Mouse (Mus musculus): ENCODE measurements around the gene Wdr76. TPM values are rescaled to one million over a fixed set of nuclear protein-coding genes. Genes with fewer than 3 reads are reported as not detected.
A peak's percentile ranks its signal among the peaks of the same experiment; 100 is the strongest.

Gene Wdr76
- polyA plus RNA-seq, 1 experiment from 2014 or later: 5.6 TPM

DNA sequence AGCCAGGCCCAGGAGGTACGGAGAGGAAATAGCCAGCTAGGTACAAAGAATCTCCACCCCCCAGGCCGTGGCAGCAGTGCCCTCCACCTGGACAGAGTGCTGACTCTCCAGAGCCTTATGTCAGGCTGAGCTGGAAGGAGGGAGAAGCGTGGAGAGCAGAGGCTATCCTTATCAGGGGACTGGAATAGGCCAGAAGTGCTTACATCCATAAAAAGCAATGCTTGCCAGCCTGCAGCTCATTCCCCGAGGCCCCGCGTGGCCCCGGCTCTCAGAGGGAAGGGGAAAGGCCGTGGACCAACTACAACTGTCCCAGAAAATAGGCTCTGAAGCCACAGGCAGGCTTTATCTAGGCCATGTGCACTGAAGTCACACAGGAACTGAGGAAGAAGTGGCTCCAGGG, 44.7 kb downstream of the Wdr76 start:
- Histone ChIP-seq H3K27me3 (replicated peaks; ENCODE audit: control insufficient read depth, insufficient read depth, low read length) (no peaks in the 10 kb centered on the region), H3K4me1 (ENCODE audit: control insufficient read depth, insufficient read depth, low read length) (no peaks in the 10 kb centered on the region), H3K9ac (ENCODE audit: low read length) (no peak overlapping the region), H3K9me3 (replicated peaks; ENCODE audit: control insufficient read depth, low read length) (no peaks in the 10 kb centered on the region), H3K4me3 (ENCODE audit: low read depth, low read length) (no peak overlapping the region), H3K4me2 (ENCODE audit: low read length) (no peak overlapping the region), H3K36me3 (ENCODE audit: control insufficient read depth, insufficient read depth, low read length) (peaks cover 63% of the 10 kb centered on the region), H3K27ac (ENCODE audit: low read depth, low read length) (no peak overlapping the region)
- WGBS: 84% methylated on average over 8 of the region's 8 CpGs
- DNase-seq (ENCODE audit: low spot score) (no peak), ATAC-seq (no peak)

DNA sequence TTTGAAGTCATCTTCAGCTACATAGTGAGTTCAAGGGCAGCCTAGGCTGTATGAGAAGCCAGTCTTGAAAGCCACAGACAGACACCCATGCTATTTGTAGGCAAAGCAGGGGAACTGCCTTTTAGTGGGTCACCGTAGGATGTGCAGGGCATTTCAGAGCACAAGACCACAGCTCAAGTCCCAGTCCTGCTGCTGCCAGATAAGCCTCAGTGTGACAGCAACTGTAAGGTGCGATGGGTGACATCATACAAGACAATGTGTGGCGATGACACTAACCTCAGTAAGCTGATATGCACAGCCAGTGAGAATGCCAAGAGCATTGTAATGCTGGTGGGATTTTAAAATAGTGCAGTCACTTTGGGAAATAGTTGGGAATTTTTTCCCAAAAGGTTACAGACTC, 56.6 kb downstream of the Wdr76 start:
- Histone ChIP-seq H3K27ac (ENCODE audit: low read depth, low read length) (no peak overlapping the region), H3K9me3 (replicated peaks; ENCODE audit: control insufficient read depth, low read length) (no peaks in the 10 kb centered on the region), H3K36me3 (ENCODE audit: control insufficient read depth, insufficient read depth, low read length) (peaks cover 49% of the 10 kb centered on the region), H3K27me3 (replicated peaks; ENCODE audit: control insufficient read depth, insufficient read depth, low read length) (no peaks in the 10 kb centered on the region), H3K4me1 (ENCODE audit: control insufficient read depth, insufficient read depth, low read length) (no peaks in the 10 kb centered on the region), H3K9ac (ENCODE audit: low read length) (no peak overlapping the region), H3K4me3 (ENCODE audit: low read depth, low read length) (no peak overlapping the region), H3K4me2 (ENCODE audit: low read length) (no peak overlapping the region)
- ATAC-seq (no peak), DNase-seq (ENCODE audit: low spot score) (no peak)
- 93% methylated on average over 3 of the region's 3 CpGs for WGBS

GRCm38 (mm10) chr2:121565911-121566310, 59.4 kb downstream of the Wdr76 start:
- no peaks in the 10 kb centered on the region for H3K27me3 ChIP-seq (replicated peaks; ENCODE audit: control insufficient read depth, insufficient read depth, low read length)
- no peak overlapping the region for H3K4me2 ChIP-seq (ENCODE audit: low read length)
- ATAC-seq (no peak), DNase-seq (ENCODE audit: low spot score) (no peak)
- H3K4me3 ChIP-seq (ENCODE audit: low read depth, low read length): no peak overlapping the region
- H3K36me3 ChIP-seq (ENCODE audit: control insufficient read depth, insufficient read depth, low read length): peaks cover 47% of the 10 kb centered on the region; the same call in 1 of the 2 replicates
- H3K4me1 ChIP-seq (ENCODE audit: control insufficient read depth, insufficient read depth, low read length): no peaks in the 10 kb centered on the region
- H3K9me3 ChIP-seq (replicated peaks; ENCODE audit: control insufficient read depth, low read length): no peaks in the 10 kb centered on the region
- H3K27ac ChIP-seq (ENCODE audit: low read depth, low read length): no peak overlapping the region
- H3K9ac ChIP-seq (ENCODE audit: low read length): no peak overlapping the region
- WGBS: 40% methylated on average over 5 of the region's 5 CpGs

- H3K9ac ChIP-seq (ENCODE audit: low read length): no peak overlapping the region
- 94% methylated on average over 3 of the region's 3 CpGs for WGBS
- no peak overlapping the region for H3K4me3 ChIP-seq (ENCODE audit: low read depth, low read length)
- H3K4me1 ChIP-seq (ENCODE audit: control insufficient read depth, insufficient read depth, low read length): no peaks in the 10 kb centered on the region
- no peak for ATAC-seq
- H3K9me3 ChIP-seq (replicated peaks; ENCODE audit: control insufficient read depth, low read length): no peaks in the 10 kb centered on the region
- H3K36me3 ChIP-seq (ENCODE audit: control insufficient read depth, insufficient read depth, low read length): peaks cover 42% of the 10 kb centered on the region
- no peaks in the 10 kb centered on the region for H3K27me3 ChIP-seq (replicated peaks; ENCODE audit: control insufficient read depth, insufficient read depth, low read length)
- no peak overlapping the region for H3K27ac ChIP-seq (ENCODE audit: low read depth, low read length)
- H3K4me2 ChIP-seq (ENCODE audit: low read length): no peak overlapping the region
- DNase-seq (ENCODE audit: low spot score): no peak
Observed at GRCm38 (mm10) chr2:121570049-121570448, 63.5 kb downstream of the Wdr76 start.

GRCm38 (mm10) chr2:121570999-121571655, 64.6 kb downstream of the Wdr76 start:
- H3K9me3 ChIP-seq (replicated peaks; ENCODE audit: control insufficient read depth, low read length): no peaks in the 10 kb centered on the region
- H3K27ac ChIP-seq (ENCODE audit: low read depth, low read length): no peak overlapping the region
- no peak for DNase-seq (ENCODE audit: low spot score)
- H3K4me2 ChIP-seq (ENCODE audit: low read length): no peak overlapping the region
- no peak overlapping the region for H3K4me3 ChIP-seq (ENCODE audit: low read depth, low read length)
- 89% methylated on average over 8 of the region's 8 CpGs for WGBS
- 0 out of 2 replicates have a peak, but pooled peaks have one; percentile 13 for ATAC-seq
- no peaks in the 10 kb centered on the region for H3K27me3 ChIP-seq (replicated peaks; ENCODE audit: control insufficient read depth, insufficient read depth, low read length)
- peaks cover 47% of the 10 kb centered on the region for H3K36me3 ChIP-seq (ENCODE audit: control insufficient read depth, insufficient read depth, low read length)
- H3K9ac ChIP-seq (ENCODE audit: low read length): no peak overlapping the region
- H3K4me1 ChIP-seq (ENCODE audit: control insufficient read depth, insufficient read depth, low read length): no peaks in the 10 kb centered on the region

DNA sequence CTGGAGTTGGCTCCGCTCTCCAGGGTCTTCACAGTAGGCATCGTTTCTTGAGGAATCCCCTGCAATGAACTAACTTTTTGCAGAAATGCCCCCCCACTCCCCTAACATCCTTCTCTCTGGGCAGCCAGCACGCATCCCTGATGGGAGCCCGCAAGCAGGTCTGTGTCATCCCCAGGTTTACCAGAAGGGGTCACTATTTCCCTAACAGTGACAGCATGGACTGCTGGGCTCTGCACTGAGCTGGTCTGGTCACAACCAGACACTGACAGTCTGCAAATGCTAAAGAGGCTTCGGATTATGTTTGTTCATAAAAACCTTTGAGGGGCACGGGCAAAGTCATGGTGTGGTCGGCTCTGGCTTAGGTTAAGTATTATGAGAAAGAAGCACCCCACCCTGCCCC, 65.3 kb downstream of the Wdr76 start:
- H3K4me2 ChIP-seq (ENCODE audit: low read length): no peak overlapping the region
- H3K4me1 ChIP-seq (ENCODE audit: control insufficient read depth, insufficient read depth, low read length): no peaks in the 10 kb centered on the region
- H3K27me3 ChIP-seq (replicated peaks; ENCODE audit: control insufficient read depth, insufficient read depth, low read length): no peaks in the 10 kb centered on the region
- peaks cover 47% of the 10 kb centered on the region for H3K36me3 ChIP-seq (ENCODE audit: control insufficient read depth, insufficient read depth, low read length)
- DNase-seq (ENCODE audit: low spot score): peak; percentile 90
- peak; percentile 90 for ATAC-seq
- no peak overlapping the region for H3K27ac ChIP-seq (ENCODE audit: low read depth, low read length)
- H3K9ac ChIP-seq (ENCODE audit: low read length): no peak overlapping the region
- no peaks in the 10 kb centered on the region for H3K9me3 ChIP-seq (replicated peaks; ENCODE audit: control insufficient read depth, low read length)
- 20% methylated on average over 7 of the region's 7 CpGs for WGBS
- no peak overlapping the region for H3K4me3 ChIP-seq (ENCODE audit: low read depth, low read length)

- DNase-seq (ENCODE audit: low spot score): peak; percentile 15
- Histone ChIP-seq H3K4me1 (ENCODE audit: control insufficient read depth, insufficient read depth, low read length) (no peaks in the 10 kb centered on the region), H3K9ac (ENCODE audit: low read length) (no peak overlapping the region), H3K27ac (ENCODE audit: low read depth, low read length) (no peak overlapping the region), H3K4me2 (ENCODE audit: low read length) (no peak overlapping the region), H3K36me3 (ENCODE audit: control insufficient read depth, insufficient read depth, low read length) (peaks cover 25% of the 10 kb centered on the region), H3K27me3 (replicated peaks; ENCODE audit: control insufficient read depth, insufficient read depth, low read length) (no peaks in the 10 kb centered on the region), H3K4me3 (ENCODE audit: low read depth, low read length) (no peak overlapping the region), H3K9me3 (replicated peaks; ENCODE audit: control insufficient read depth, low read length) (no peaks in the 10 kb centered on the region)
- ATAC-seq: no peak
- WGBS: 83% methylated on average over 9 of the region's 9 CpGs
Observed at GRCm38 (mm10) chr2:121574066-121574630, 67.6 kb downstream of the Wdr76 start.

- no peaks in the 10 kb centered on the region for H3K4me1 ChIP-seq (ENCODE audit: control insufficient read depth, insufficient read depth, low read length)
- H3K36me3 ChIP-seq (ENCODE audit: control insufficient read depth, insufficient read depth, low read length): peaks cover 22% of the 10 kb centered on the region
- no peaks in the 10 kb centered on the region for H3K27me3 ChIP-seq (replicated peaks; ENCODE audit: control insufficient read depth, insufficient read depth, low read length)
- no peak for ATAC-seq
- DNase-seq (ENCODE audit: low spot score): no peak
- H3K27ac ChIP-seq (ENCODE audit: low read depth, low read length): no peak overlapping the region
- WGBS: 73% methylated on average over 8 of the region's 8 CpGs
- no peaks in the 10 kb centered on the region for H3K9me3 ChIP-seq (replicated peaks; ENCODE audit: control insufficient read depth, low read length)
- H3K4me3 ChIP-seq (ENCODE audit: low read depth, low read length): no peak overlapping the region
- no peak overlapping the region for H3K9ac ChIP-seq (ENCODE audit: low read length)
- no peak overlapping the region for H3K4me2 ChIP-seq (ENCODE audit: low read length)
Observed at GRCm38 (mm10) chr2:121575741-121576201, 69.2 kb downstream of the Wdr76 start.

DNA sequence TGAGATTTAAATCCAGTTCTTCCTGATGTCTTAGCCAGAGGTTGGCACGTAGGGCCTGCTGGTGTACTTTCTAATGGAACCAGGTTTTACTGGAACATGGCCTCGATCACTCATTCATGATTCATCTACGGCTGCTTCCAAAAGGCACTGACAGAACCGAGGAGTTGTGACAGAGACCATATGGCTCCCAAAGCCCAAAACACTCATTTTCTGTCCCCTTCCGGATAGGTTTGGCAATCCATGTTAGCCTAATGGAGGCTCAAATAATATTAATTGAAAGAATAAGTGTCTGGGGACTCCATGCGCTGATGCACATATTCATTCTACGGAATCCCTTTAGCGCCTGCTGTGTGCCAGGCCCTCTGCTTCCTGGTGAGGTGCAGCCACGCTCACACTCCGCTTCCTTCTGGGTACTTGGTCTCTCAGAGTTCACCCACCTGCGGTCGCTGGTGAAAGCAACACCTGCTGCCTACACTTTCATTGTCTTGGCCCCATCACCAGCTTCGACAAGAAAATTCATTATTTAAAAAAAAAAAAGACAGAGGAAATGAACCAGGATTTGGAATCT, 76.4 kb downstream of the Wdr76 start:
- H3K4me1 ChIP-seq (ENCODE audit: control insufficient read depth, insufficient read depth, low read length): no peaks in the 10 kb centered on the region
- H3K4me3 ChIP-seq (ENCODE audit: low read depth, low read length): no peak overlapping the region
- H3K27me3 ChIP-seq (replicated peaks; ENCODE audit: control insufficient read depth, insufficient read depth, low read length): no peaks in the 10 kb centered on the region
- H3K9me3 ChIP-seq (replicated peaks; ENCODE audit: control insufficient read depth, low read length): no peaks in the 10 kb centered on the region
- H3K36me3 ChIP-seq (ENCODE audit: control insufficient read depth, insufficient read depth, low read length): peaks cover 10% of the 10 kb centered on the region; the same call in 1 of the 2 replicates
- H3K9ac ChIP-seq (ENCODE audit: low read length): no peak overlapping the region
- no peak overlapping the region for H3K27ac ChIP-seq (ENCODE audit: low read depth, low read length)
- peak; percentile 22 for DNase-seq (ENCODE audit: low spot score)
- ATAC-seq: no peak
- no peak overlapping the region for H3K4me2 ChIP-seq (ENCODE audit: low read length)
- WGBS: 75% methylated on average over 13 of the region's 13 CpGs

Measured in forebrain, embryonic 14.5 days (tissue).